Mouse (Mus musculus) bone marrow macrophage, adult 2 months (primary cell): Measurements from ENCODE around the gene Gm6401. TPM values are rescaled to one million over a fixed set of nuclear protein-coding genes. Genes with fewer than 3 reads are reported as not detected.
"Not testable (repeated sequence)": the region's sequence is repeated elsewhere in the genome, so short reads cannot be mapped to it uniquely, and the experiment has no call there.

ENCODE experiments used
- H3K27ac ChIP-seq: 2 replicates; pipeline ENCODE4 v1.5.1; 2012; ENCODE audit warnings: low read depth, low read length; ENCODE audit not compliant: insufficient read depth
- H3K4me1 ChIP-seq: 2 replicates; pipeline ENCODE4 v1.6.1; 2012; ENCODE audit warnings: low read length; ENCODE audit not compliant: control insufficient read depth, insufficient read depth
- H3K4me3 ChIP-seq: 2 replicates; pipeline ENCODE4 v1.5.1; 2012; ENCODE audit warnings: mild to moderate bottlenecking, low read length, moderate library complexity; ENCODE audit not compliant: insufficient read depth
- polyA plus RNA-seq: library from polyadenylated mRNA; stranded (reverse); fragments of >200 nt; gene quantifications from 2 replicates; pipeline ENCODE4 v1.2.4, GENCODE M21; 2012; ENCODE audit not compliant: missing spikeins, insufficient read depth, insufficient read length

Gm6401 gene
- polyA plus RNA-seq, result not detected in 2 replicates

- H3K27ac ChIP-seq, H3K4me1 ChIP-seq, H3K4me3 ChIP-seq: not testable (repeated sequence)
These were observed at the start of gene Gm6401 for GRCm38 (mm10) chr14:41967827-41968226. Gene Gm6401 (minus strand): TSS chr14:41967927.

DNA sequence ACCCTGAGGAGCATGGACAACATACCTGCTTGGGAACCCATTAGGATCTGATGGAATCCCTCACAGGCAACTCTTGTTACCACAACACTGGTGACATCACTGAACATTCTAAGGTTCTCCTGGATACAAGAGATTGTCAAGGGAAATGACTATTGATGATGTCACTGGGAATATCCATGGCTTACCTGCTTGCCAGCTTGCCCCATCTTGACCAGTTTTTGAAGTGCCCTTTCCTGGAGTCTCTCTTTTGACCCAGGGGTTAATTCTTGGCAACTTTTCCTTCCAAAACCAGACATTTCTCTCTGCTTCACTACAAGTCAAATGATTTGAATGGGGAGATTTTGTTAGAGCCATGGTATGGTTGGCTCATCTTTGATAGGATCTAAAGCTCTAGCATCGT is 15.5 kb upstream of the Gm6401 start, which contains the start of gene Gm3543:
Gm3543 (minus strand) TSS at position 101 of the 400 bp plus-strand sequence.
- H3K4me1 ChIP-seq, H3K4me3 ChIP-seq, H3K27ac ChIP-seq: not testable (repeated sequence)

DNA sequence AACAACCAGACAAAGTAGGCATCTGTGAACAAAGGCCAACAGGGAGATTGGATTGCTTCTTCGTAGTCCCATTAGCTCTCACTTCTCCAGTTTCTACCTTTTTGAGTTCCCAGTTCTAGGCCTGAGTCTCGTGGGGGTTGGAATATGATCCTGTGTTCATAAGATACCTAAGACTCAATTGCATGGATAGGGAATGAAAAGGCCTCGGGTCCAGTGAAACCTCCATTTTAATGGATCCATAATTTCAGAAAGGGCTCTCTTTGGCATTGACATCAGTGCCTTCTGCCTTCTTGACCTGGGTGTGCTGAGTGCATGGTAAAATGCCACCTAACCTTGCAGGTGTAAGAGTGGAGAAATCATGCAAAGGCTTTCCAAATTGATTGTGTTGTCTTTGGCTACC is 869 bp upstream of the Gm6401 start:
- H3K4me3 ChIP-seq, H3K4me1 ChIP-seq, H3K27ac ChIP-seq: not testable (repeated sequence)

DNA sequence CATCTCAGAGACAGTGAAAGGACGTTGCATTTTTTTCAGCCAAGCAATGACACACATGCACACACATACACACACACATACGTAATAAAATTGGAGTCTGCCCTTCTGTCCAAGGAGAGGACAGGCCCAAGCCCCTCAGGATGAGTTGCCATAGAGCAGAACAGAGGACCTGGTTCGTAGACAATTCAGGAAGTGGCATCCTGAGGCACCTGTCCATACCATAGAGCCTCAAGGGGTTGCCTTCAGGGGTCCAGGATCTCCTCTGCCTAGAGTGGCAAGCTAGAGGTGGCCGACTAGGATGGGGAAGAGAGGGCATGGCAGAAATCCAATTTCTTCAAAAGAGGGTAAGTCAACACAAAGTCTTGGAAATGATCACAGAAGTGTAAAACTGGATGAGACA is 3.6 kb downstream of the Gm6401 start:
- H3K4me3 ChIP-seq, H3K27ac ChIP-seq, H3K4me1 ChIP-seq: not testable (repeated sequence)

DNA sequence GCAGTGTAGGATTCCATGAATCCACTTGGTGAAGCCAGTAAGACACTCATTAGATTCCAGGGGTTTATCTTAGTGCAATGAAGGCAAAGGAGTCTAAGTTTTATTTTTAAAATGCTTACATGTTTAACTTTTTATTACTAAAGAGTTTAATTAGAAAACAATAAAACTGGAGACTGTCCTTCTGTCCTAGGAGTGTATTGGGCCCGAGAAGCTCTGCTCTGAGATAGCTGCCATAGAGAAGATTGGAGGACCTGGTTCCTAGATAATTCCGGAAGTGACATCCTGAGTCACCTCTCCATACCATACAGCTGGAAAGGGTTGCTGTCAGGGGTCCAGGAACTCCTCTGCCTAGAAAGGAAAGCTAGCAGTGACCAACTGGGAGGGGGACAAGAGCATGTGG is 24.0 kb downstream of the Gm6401 start, which contains the start of gene 1700024B05Rik:
1700024B05Rik (plus strand) TSS at position 301 of the 400 bp plus-strand sequence.
- not testable (repeated sequence) for H3K4me3 ChIP-seq, H3K4me1 ChIP-seq, H3K27ac ChIP-seq

DNA sequence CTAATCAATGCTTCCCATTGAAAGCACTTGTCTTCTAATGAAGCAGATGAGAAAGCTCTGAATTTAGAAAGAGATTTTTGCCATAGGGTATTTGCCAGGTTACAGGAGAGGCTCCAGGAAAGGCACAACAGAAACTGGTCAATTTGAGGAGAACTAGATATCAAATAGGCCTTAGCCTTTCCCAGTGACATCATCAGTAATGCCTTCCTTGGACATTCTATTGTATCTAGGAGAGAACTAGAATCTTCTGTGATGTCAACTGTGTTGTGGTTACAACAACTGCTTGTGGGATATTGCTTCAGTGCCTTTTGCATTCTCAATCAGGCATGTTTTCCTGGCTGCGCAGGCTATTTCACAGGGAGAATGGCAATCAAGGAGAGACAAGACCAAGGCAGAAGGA is 43.1 kb downstream of the Gm6401 start, which contains the start of gene 1700049E17Rik1:
1700049E17Rik1 (plus strand) TSS at position 301 of the 400 bp plus-strand sequence.
- not testable (repeated sequence) for H3K4me1 ChIP-seq, H3K27ac ChIP-seq, H3K4me3 ChIP-seq

Other genes starting within 250 kb of the Gm6401 start
- gene Gm7929, start 217.3 kb downstream of the Gm6401 start, polyA plus RNA-seq, result not detected in 2 replicates
- gene Gm47189, start 195.5 kb downstream of the Gm6401 start, polyA plus RNA-seq, result not detected in 2 replicates
- not detected in 2 replicates for gene Gm7980, start 60.6 kb downstream of the Gm6401 start, polyA plus RNA-seq
- not detected in 2 replicates for gene 1700049E17Rik1, start 43.0 kb downstream of the Gm6401 start, polyA plus RNA-seq
- gene 1700024B05Rik, start 23.9 kb downstream of the Gm6401 start, polyA plus RNA-seq, result not detected in 2 replicates
- not detected in 2 replicates for gene Gm3543, start 15.4 kb upstream of the Gm6401 start, polyA plus RNA-seq
- not detected in 2 replicates for gene Gm7951, start 149.4 kb upstream of the Gm6401 start, polyA plus RNA-seq
- gene Gm17027, start 194.7 kb upstream of the Gm6401 start, polyA plus RNA-seq, result not detected in 2 replicates
- gene Gm3573, start 222.9 kb upstream of the Gm6401 start, polyA plus RNA-seq, result not detected in 2 replicates